In genomic region chr19:8991245-8991870, GRCm38 (mm10) we compare ENCODE assay signal across 9 mouse cellular contexts. TPM values are rescaled to one million over a fixed set of nuclear protein-coding genes. Genes with fewer than 3 reads are reported as not detected.
A peak's percentile ranks its signal among the peaks of the same experiment; 100 is the strongest.
DNase-seq lines count a peak whose midpoint lies in the region; ATAC-seq and TF ChIP-seq lines count a peak whose summit lies in the region.
"Had no signal": no experiment of that assay in that cellular context is flagged by ENCODE, and none has a peak within 500 bp of the region (broad histone marks: within the 10 kb centered on the region; RNA-seq: fewer than 3 reads in every experiment).

No protein-coding gene starts in this region.

- intact Hi-C loops in left cerebral cortex, adult 2 months (cut with DNase I), result no loop called here
- intact Hi-C loops in left cerebral cortex, postnatal 4 days (cut with DNase I), result no loop called here

- no peaks in the 10 kb centered on the region for H3K9me3 ChIP-seq in embryonic facial prominence, embryonic 11.5 days (replicated peaks; ENCODE audit: control insufficient read depth, low read length)
- H3K9me3 ChIP-seq in hindbrain, embryonic 14.5 days (ENCODE audit: control insufficient read depth, low read length), result no peaks in the 10 kb centered on the region

- no peak for ATAC-seq in embryonic facial prominence, embryonic 11.5 days (replicated peaks; ENCODE audit: insufficient number of reproducible peaks, low FRiP score, low TSS enrichment, low read depth)
- ATAC-seq in hindbrain, embryonic 14.5 days (ENCODE audit: low FRiP score), result no peak
- no peak for ATAC-seq in megakaryocyte-erythroid progenitor cell, adult 5-6 weeks (replicated peaks; ENCODE audit: low FRiP score, low TSS enrichment, poor library complexity, severe bottlenecking)

- H3K27ac ChIP-seq in left cerebral cortex, adult 2 months, result peak overlapping the region; percentile 50; the same call in 1 of the 2 replicates
- no peak overlapping the region for H3K27ac ChIP-seq in embryonic facial prominence, embryonic 11.5 days (replicated peaks; ENCODE audit: low read depth, low read length)
- no peak overlapping the region for H3K27ac ChIP-seq in hindbrain, embryonic 14.5 days
- H3K27ac ChIP-seq in thymus, adult 2 months (ENCODE audit: control insufficient read depth, insufficient read depth, low read length), result no peak overlapping the region

- 66% methylated on average over 4 of the region's 4 CpGs for WGBS in embryonic facial prominence, embryonic 11.5 days
- 72% methylated on average over 4 of the region's 4 CpGs for WGBS in hindbrain, embryonic 14.5 days
- 84% methylated on average over 4 of the region's 4 CpGs for WGBS in thymus, adult 2 months

- H3K27me3 ChIP-seq in embryonic facial prominence, embryonic 11.5 days (ENCODE audit: control insufficient read depth, insufficient read depth, low read length), result no peaks in the 10 kb centered on the region
- peaks cover 43% of the 10 kb centered on the region for H3K27me3 ChIP-seq in hindbrain, embryonic 14.5 days (ENCODE audit: control insufficient read depth, insufficient read depth, low read length)
- peaks cover 7% of the 10 kb centered on the region; the same call in 1 of the 2 replicates for H3K27me3 ChIP-seq in thymus, adult 2 months (ENCODE audit: control insufficient read depth, insufficient read depth, low read length)

- TF ChIP-seq POLR2A in thymus, adult 2 months (IDR thresholded peaks at IDR 0.05; ENCODE audit: control insufficient read depth, extremely low read depth, insufficient read depth, low read length, poor library complexity), result no peak

- no peak for TF ChIP-seq CTCF in left cerebral cortex, adult 2 months (IDR thresholded peaks at IDR 0.05)
- TF ChIP-seq CTCF in thymus, adult 2 months (IDR thresholded peaks at IDR 0.05; ENCODE audit: borderline replicate concordance, control insufficient read depth, extremely low read depth, insufficient read depth, low read length, poor library complexity), result no peak

- H3K9ac ChIP-seq in embryonic facial prominence, embryonic 11.5 days (replicated peaks; ENCODE audit: low read length), result no peak overlapping the region
- H3K9ac ChIP-seq in hindbrain, embryonic 14.5 days, result no peak overlapping the region

- peak overlapping the region; percentile 13; the same call in 1 of the 2 replicates for H3K4me2 ChIP-seq in embryonic facial prominence, embryonic 11.5 days (ENCODE audit: low read depth, low read length)
- H3K4me2 ChIP-seq in hindbrain, embryonic 14.5 days (replicated peaks), result peak overlapping the region; percentile 67

- no peaks in the 10 kb centered on the region for H3K36me3 ChIP-seq in embryonic facial prominence, embryonic 11.5 days (replicated peaks; ENCODE audit: control insufficient read depth, insufficient read depth, low read depth, low read length)
- no peaks in the 10 kb centered on the region for H3K36me3 ChIP-seq in hindbrain, embryonic 14.5 days (replicated peaks; ENCODE audit: control insufficient read depth, insufficient read depth)
- no peaks in the 10 kb centered on the region for H3K36me3 ChIP-seq in thymus, adult 2 months (ENCODE audit: control insufficient read depth, insufficient read depth, low read length)

- no peaks in the 10 kb centered on the region; the same call in 1 of the 2 replicates for H3K4me1 ChIP-seq in embryonic facial prominence, embryonic 11.5 days (ENCODE audit: control insufficient read depth, insufficient read depth, low read length)
- H3K4me1 ChIP-seq in hindbrain, embryonic 14.5 days (replicated peaks; ENCODE audit: control insufficient read depth, insufficient read depth, low read length), result peaks cover 26% of the 10 kb centered on the region
- peaks cover 11% of the 10 kb centered on the region for H3K4me1 ChIP-seq in thymus, adult 2 months (replicated peaks; ENCODE audit: control insufficient read depth, insufficient read depth, low read length)

- no peak overlapping the region for H3K4me3 ChIP-seq in left cerebral cortex, adult 2 months
- no peak overlapping the region for H3K4me3 ChIP-seq in embryonic facial prominence, embryonic 11.5 days (ENCODE audit: low read depth, low read length)
- no peak overlapping the region for H3K4me3 ChIP-seq in hindbrain, embryonic 14.5 days (replicated peaks; ENCODE audit: low read length)
- no peak overlapping the region for H3K4me3 ChIP-seq in thymus, adult 2 months (ENCODE audit: control insufficient read depth, insufficient read depth, low read length)
- H3K4me3 ChIP-seq: erythroblast, embryonic 14.5 days had no signal

- no peak for DNase-seq in left cerebral cortex, adult 2 months (ENCODE audit: extremely low spot score in 1 of 2, low spot score in 2 of 2)
- DNase-seq in left cerebral cortex, postnatal 4 days, result no peak
- no peak for DNase-seq in embryonic facial prominence, embryonic 11.5 days (ENCODE audit: low spot score)
- DNase-seq in hindbrain, embryonic 14.5 days (ENCODE audit: low spot score), result no peak
- peak; percentile 19 for DNase-seq in lung, postnatal 10 days
- DNase-seq in thymus, adult 2 months, result no peak
- no peak for DNase-seq in right cerebral cortex, postnatal 10 days (ENCODE audit: low spot score in 2 of 2)

RNA-seq across cellular contexts. Expression of gene Ahnak, which starts 2.3 kb away (rescaled TPM):
- 10 to 100 TPM; 22.5 to 32.2 TPM for total RNA-seq in left cerebral cortex, adult 2 months (2021)
- 10 to 100 TPM; 14.0 to 18.5 TPM for total RNA-seq in left cerebral cortex, postnatal 4 days (2021)
- 10.6 and 11.5 TPM in 2 replicates for polyA plus RNA-seq in embryonic facial prominence, embryonic 11.5 days (2014; fragmentation: Nextera tagmentation; extraction: Ambion mirVana)
- 4.5 and 4.9 TPM in 2 replicates for polyA plus RNA-seq in hindbrain, embryonic 14.5 days (2014; fragmentation: Nextera tagmentation; extraction: Ambion mirVana)
- 6.0 and 7.9 TPM in 2 replicates for polyA plus RNA-seq in thymus, adult 2 months (2012; rRNA removed)
- total RNA-seq in megakaryocyte-erythroid progenitor cell, adult 5-6 weeks (2014; fragmentation: Nextera tagmentation), result 1.5 and 9.4 TPM in 2 replicates
- 7.2 and 24.7 TPM in 2 replicates for total RNA-seq in megakaryocyte-erythroid progenitor cell, adult 5-6 weeks (2017)

RNA-seq across cellular contexts. Expression of gene Eef1g, which starts 24.5 kb away (rescaled TPM):
- total RNA-seq in left cerebral cortex, adult 2 months (2021), result 100 to 1,000 TPM; 228 to 236 TPM
- total RNA-seq in left cerebral cortex, postnatal 4 days (2021), result 100 to 1,000 TPM; 385 to 398 TPM
- polyA plus RNA-seq in embryonic facial prominence, embryonic 11.5 days (2014; fragmentation: Nextera tagmentation; extraction: Ambion mirVana), result 535 and 538 TPM in 2 replicates
- 308 and 316 TPM in 2 replicates for polyA plus RNA-seq in hindbrain, embryonic 14.5 days (2014; fragmentation: Nextera tagmentation; extraction: Ambion mirVana)
- 251 and 292 TPM in 2 replicates for polyA plus RNA-seq in thymus, adult 2 months (2012; rRNA removed)
- total RNA-seq in megakaryocyte-erythroid progenitor cell, adult 5-6 weeks (2014; fragmentation: Nextera tagmentation), result 1,323 and 1,614 TPM in 2 replicates
- 848 and 982 TPM in 2 replicates for total RNA-seq in megakaryocyte-erythroid progenitor cell, adult 5-6 weeks (2017)

RNA-seq across cellular contexts. Expression of gene Tut1, which starts 37.7 kb away (rescaled TPM):
- 10 to 100 TPM; 21.4 to 22.4 TPM for total RNA-seq in left cerebral cortex, adult 2 months (2021)
- total RNA-seq in left cerebral cortex, postnatal 4 days (2021), result 10 to 100 TPM; 17.5 to 20.0 TPM
- polyA plus RNA-seq in embryonic facial prominence, embryonic 11.5 days (2014; fragmentation: Nextera tagmentation; extraction: Ambion mirVana), result 25.5 and 28.0 TPM in 2 replicates
- polyA plus RNA-seq in hindbrain, embryonic 14.5 days (2014; fragmentation: Nextera tagmentation; extraction: Ambion mirVana), result 20.0 and 23.0 TPM in 2 replicates
- 39.4 and 42.0 TPM in 2 replicates for polyA plus RNA-seq in thymus, adult 2 months (2012; rRNA removed)
- total RNA-seq in megakaryocyte-erythroid progenitor cell, adult 5-6 weeks (2014; fragmentation: Nextera tagmentation), result 30.7 and 32.2 TPM in 2 replicates
- 15.8 and 18.8 TPM in 2 replicates for total RNA-seq in megakaryocyte-erythroid progenitor cell, adult 5-6 weeks (2017)

RNA-seq across cellular contexts. Expression of gene Mta2, which starts 49.7 kb away (rescaled TPM):
- 10 to 100 TPM; 55.5 to 55.6 TPM for total RNA-seq in left cerebral cortex, adult 2 months (2021)
- 10 to 100 TPM; 75.4 to 79.6 TPM for total RNA-seq in left cerebral cortex, postnatal 4 days (2021)
- polyA plus RNA-seq in embryonic facial prominence, embryonic 11.5 days (2014; fragmentation: Nextera tagmentation; extraction: Ambion mirVana), result 57.5 and 57.6 TPM in 2 replicates
- polyA plus RNA-seq in hindbrain, embryonic 14.5 days (2014; fragmentation: Nextera tagmentation; extraction: Ambion mirVana), result 29.3 and 30.3 TPM in 2 replicates
- 79.6 and 92.0 TPM in 2 replicates for polyA plus RNA-seq in thymus, adult 2 months (2012; rRNA removed)
- 158 and 173 TPM in 2 replicates for total RNA-seq in megakaryocyte-erythroid progenitor cell, adult 5-6 weeks (2014; fragmentation: Nextera tagmentation)
- total RNA-seq in megakaryocyte-erythroid progenitor cell, adult 5-6 weeks (2017), result 205 and 206 TPM in 2 replicates
